Mouse (Mus musculus) small intestine, adult 2 months (tissue): Measurements from ENCODE around the gene Dmkn.
A peak's percentile ranks its signal among the peaks of the same experiment; 100 is the strongest.

Experiments
- CTCF ChIP-seq: fragments of 200-500 bp; IDR thresholded peaks from 2 replicates; pipeline ENCODE4 v1.5.1; 2012; ENCODE audit warnings: low read depth, mild to moderate bottlenecking, control low read depth, inconsistent platforms, low read length, moderate library complexity, mixed read lengths; ENCODE audit not compliant: insufficient replicate concordance, insufficient read length; ENCODE audit errors: extremely low read depth
- POLR2A ChIP-seq: fragments of 200-500 bp; IDR thresholded peaks from 2 replicates; pipeline ENCODE4 v1.6.1; 2012; ENCODE audit warnings: low read depth, mild to moderate bottlenecking, control low read depth, inconsistent platforms, low read length, moderate library complexity

DNA sequence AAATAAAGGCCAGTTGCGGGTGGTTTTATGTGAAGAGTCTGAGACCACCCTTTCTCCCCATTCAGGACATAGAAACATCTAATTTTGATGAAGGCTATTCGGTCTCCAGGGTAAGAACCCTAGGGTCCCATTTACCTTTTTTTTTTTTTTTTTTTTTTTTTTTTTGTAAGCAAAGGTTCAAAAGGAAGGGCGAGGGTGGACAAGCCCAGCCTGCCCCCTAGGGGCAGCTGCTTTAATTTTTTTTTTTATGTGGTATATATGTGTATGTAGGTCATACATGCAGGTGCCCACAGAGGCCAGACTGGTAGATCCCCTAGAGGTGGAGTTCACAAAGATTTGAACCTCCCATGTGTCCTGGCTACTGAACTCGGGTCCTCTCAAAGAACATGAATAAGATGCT, 2.9 kb downstream of the Dmkn start:
- TF ChIP-seq CTCF (peak; percentile 8; the same call in 1 of the 2 replicates), POLR2A (no peak)
